Mouse (Mus musculus): ENCODE data around the gene 4930513O06Rik.
A peak's percentile ranks its signal among the peaks of the same experiment; 100 is the strongest.

4930513O06Rik gene

GRCm38 (mm10) chrX:139085943-139086342 lies at the start of gene 4930513O06Rik:
Gene 4930513O06Rik (plus strand): TSS chrX:139086243.
- DNase-seq (ENCODE audit: low read depth, low spot score) = no peak

DNA sequence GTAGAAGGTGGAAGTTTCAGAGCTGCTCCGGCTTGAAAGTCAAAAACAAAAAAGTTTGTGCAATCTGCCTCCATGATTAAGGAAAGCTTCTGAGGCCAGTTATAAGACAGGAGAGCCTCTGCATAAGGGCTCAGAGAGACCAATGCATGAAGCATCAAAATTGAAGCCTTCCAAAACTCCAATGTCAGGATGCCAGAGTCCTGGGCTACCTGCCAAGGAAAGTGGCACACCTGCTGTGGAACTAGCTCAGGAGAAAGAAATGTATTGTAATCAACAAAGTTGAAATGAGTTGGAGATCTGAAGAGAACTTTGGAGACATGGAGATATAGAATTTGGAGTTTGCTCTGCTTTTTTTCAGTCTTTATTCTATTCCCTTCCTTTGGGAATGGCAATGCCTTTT lies 48.4 kb upstream of the 4930513O06Rik start:
- no peak for DNase-seq (ENCODE audit: low read depth, low spot score)

- DNase-seq (ENCODE audit: low read depth, low spot score) = no peak
Measured at GRCm38 (mm10) chrX:139039314-139039713, 46.7 kb upstream of the 4930513O06Rik start.

DNA sequence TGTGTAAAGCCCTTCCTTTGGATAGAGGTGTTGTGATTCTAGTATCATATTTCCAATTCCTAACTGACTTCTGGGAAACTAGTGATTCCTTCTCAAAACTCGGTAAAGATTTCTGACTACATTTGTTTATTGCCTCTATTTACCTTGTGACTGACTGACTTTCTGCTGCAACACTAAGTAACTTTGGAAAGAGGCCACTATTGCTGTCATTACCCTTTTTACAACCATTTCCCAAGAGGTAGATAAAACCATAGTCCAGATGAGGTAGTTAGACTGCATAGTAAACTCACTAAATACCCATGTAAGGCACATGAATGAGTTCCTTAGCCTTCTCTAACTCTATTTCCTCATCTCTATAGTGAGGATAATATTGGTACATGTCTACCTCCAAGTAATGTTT lies 44.9 kb upstream of the 4930513O06Rik start:
- no peak for DNase-seq (ENCODE audit: low read depth, low spot score)

DNA sequence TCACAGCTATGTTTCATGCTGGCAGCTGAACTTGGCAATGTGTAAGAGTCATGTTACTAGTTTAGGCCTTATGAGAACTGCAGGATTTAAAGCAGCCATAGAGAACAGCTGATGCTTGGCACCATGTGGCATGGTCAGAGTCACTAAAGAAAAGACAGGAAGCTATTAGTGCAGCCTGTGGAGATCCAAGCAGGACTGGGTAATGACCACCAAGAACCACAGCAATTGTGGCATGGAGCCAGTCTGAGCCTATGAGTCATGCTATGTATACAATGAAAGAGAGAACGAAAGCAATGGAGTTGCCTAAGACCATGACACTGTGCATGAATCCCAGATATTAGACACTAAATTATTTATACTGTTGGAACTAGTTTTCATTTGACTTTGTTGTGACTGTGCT lies 34.1 kb upstream of the 4930513O06Rik start:
- peak; percentile 72 for DNase-seq (ENCODE audit: low read depth, low spot score)

DNA sequence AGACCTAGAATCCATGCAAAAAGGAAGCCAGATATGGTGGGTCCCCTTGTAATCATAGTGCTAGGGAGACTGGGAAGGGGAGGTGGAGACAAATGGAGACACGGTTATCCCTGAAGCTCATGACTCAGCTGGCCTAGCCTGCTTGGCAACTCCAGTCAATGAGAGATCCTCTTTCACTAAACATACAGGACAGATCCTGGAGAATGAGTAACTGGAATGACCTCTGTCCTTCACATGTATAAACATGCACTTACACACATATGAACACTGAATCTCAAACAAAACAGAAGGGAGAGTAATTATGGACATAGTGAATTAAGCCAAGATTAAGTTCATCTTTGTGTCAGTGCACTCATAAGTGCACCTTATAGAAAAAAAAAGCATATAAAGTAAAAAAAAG lies 32.9 kb upstream of the 4930513O06Rik start:
- no peak for DNase-seq (ENCODE audit: low read depth, low spot score)

DNA sequence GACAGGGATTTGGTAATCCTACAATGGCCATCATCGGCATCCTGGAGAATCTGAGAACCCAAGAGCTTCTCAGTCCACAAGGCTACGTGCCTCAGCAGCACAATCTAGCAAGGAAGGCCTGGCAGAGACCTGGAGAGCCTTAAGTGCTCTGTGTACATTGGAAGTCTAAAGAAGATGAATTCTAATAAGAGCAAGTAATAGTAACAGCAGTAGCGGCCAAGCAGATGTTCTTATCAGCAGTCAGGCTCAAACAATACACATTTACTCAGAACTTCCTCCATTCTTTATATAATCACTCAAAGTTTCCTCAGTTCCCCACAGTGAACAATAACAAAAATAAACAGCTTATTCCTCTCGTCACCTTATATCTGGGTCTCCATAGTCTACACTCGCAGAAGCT lies 22.0 kb upstream of the 4930513O06Rik start:
- DNase-seq (ENCODE audit: low read depth, low spot score) = no peak

DNA sequence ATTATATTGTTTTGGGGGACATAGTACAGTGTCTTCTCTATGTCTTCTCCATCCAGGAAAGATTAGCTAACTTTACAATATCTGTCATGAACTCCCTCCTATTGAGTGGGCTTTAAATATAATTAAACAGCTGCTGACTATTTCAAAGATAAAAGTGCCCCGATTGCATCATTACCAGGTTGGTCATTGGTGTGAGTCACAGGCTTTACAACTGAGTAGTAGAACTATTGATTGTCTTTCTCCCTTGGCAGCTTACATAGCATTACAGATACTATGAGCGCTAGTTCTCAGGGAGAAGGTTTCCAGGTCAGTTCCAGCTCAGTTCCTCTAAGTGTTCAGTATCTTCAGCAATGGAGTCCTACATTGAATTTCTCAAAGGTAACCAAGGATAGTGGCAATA lies 7.5 kb upstream of the 4930513O06Rik start:
- DNase-seq (ENCODE audit: low read depth, low spot score) = no peak

DNA sequence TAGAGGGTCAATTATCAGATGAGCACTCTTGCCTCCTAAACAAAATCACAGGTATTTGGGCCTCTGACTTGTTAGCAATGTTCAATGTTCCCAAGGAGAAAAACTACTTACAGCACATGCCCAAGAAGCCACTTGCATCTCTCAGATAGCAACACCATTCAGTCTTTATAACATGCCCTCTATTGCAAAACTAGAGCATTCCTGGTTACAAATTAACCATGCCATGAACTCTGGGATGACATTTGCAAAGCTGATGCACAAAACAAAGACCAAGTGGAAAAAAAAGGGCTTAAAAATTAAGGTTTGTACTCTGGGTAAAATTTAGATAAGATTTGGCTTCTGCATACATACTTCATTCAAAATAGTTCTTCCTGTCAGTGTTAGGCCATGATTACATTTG lies 966 bp upstream of the 4930513O06Rik start, which contains the start of gene Serpina7:
Gene Serpina7 (minus strand): TSS at position 160 of the 400 bp plus-strand sequence.
- DNase-seq (ENCODE audit: low read depth, low spot score) = no peak

DNA sequence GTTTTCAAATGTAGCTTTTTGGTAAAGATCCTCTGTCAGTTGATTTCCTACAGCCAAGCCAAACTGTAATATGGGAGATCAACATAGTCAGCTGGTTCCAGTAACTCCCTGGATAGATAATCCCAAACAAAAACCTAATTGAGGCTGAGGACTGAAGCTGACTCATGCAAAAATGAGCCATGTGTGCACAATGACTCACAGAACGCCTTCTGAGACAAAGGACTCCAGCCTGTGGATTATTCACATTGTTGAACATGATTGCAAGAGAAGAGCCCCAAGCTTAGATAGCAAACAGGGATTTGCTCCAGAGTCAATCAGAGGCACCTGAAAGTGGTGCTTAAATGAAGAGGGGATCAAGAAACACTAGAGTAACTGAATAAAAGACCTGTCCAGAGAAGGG lies 11.2 kb downstream of the 4930513O06Rik start:
- DNase-seq (ENCODE audit: low read depth, low spot score) = peak; percentile 48

GRCm38 (mm10) chrX:139134031-139134430 lies 48.0 kb downstream of the 4930513O06Rik start:
- DNase-seq (ENCODE audit: low read depth, low spot score) = no peak
